Comparison of ENCODE assay signal across 15 mouse cellular contexts in genomic region chrX:159772137-159772536, GRCm38 (mm10).
"Had no signal": no experiment of that assay in that cellular context is flagged by ENCODE, and none has a peak within 500 bp of the region (broad histone marks: within the 10 kb centered on the region; RNA-seq: fewer than 3 reads in every experiment).

No protein-coding gene starts in this region.

- H3K9me3 ChIP-seq: limb, embryonic 12.5 days; liver, embryonic 13.5 days; midbrain, embryonic 12.5 days; stomach, embryonic 15.5 days had no signal

- H3K4me2 ChIP-seq: limb, embryonic 12.5 days; liver, embryonic 13.5 days; midbrain, embryonic 12.5 days; stomach, embryonic 15.5 days had no signal

- H3K36me3 ChIP-seq: limb, embryonic 12.5 days; liver, embryonic 13.5 days; midbrain, embryonic 12.5 days; stomach, embryonic 15.5 days had no signal

- H3K4me3 ChIP-seq: layer of hippocampus, adult 2 months; limb, embryonic 12.5 days; liver, embryonic 13.5 days; midbrain, embryonic 12.5 days; stomach, embryonic 15.5 days had no signal

- ATAC-seq: liver, postnatal 0 days; midbrain, embryonic 16.5 days had no signal

- H3K4me1 ChIP-seq: limb, embryonic 12.5 days; liver, embryonic 13.5 days; midbrain, embryonic 12.5 days; stomach, embryonic 15.5 days had no signal

- DNase-seq: kidney, adult 11 months; kidney, adult 9 months; kidney, postnatal 10 days; kidney, postnatal 4 days; liver; liver, embryonic 13.5 days; liver, postnatal 0 days; right cerebral cortex, postnatal 14 days; thymus, adult 2 months; thymus, postnatal 36 days had no signal

- H3K9ac ChIP-seq: limb, embryonic 12.5 days; liver, embryonic 13.5 days; liver, postnatal 0 days; midbrain, embryonic 12.5 days; stomach, embryonic 15.5 days had no signal

- H3K27me3 ChIP-seq: liver, embryonic 13.5 days; stomach, embryonic 15.5 days had no signal

- H3K27ac ChIP-seq: layer of hippocampus, adult 2 months; limb, embryonic 12.5 days; liver, embryonic 13.5 days; midbrain, embryonic 12.5 days; stomach, embryonic 15.5 days had no signal
